Mouse (Mus musculus): ENCODE data around the gene Srrm4. TPM values are rescaled to one million over a fixed set of nuclear protein-coding genes. Genes with fewer than 3 reads are reported as not detected.

Srrm4 gene
- 0.90 and 1.5 TPM in 2 replicates for polyA plus RNA-seq (2015; fragmentation: Nextera tagmentation; extraction: Ambion mirVana)

GRCm38 (mm10) chr5:116591346-116592048 is at the start of gene Srrm4:
TSS of gene Srrm4 (minus strand) at chr5:116591817.
- peaks cover 6% of the 10 kb centered on the region for H3K9me3 ChIP-seq
- H3K27me3 ChIP-seq (replicated peaks): peaks cover 79% of the 10 kb centered on the region
- WGBS: under 1% methylated on average over 53 of the region's 53 CpGs
- peak within 1 kb of the TSS; percentile 35 for H3K4me3 ChIP-seq
- H3K36me3 ChIP-seq: no peaks in the 10 kb centered on the region
- H3K27ac ChIP-seq (replicated peaks): no peak within 1 kb of the TSS
- peak within 1 kb of the TSS; percentile 59 for H3K4me2 ChIP-seq
- ATAC-seq (ENCODE audit: extremely low read depth, insufficient number of reproducible peaks, low FRiP score, low TSS enrichment): no peak
- H3K9ac ChIP-seq: no peak within 1 kb of the TSS
- peaks cover 16% of the 10 kb centered on the region for H3K4me1 ChIP-seq

GRCm38 (mm10) chr5:116592801-116593430 is 1.3 kb upstream of the Srrm4 start:
- Histone ChIP-seq H3K36me3 (no peaks in the 10 kb centered on the region), H3K4me1 (peaks cover 16% of the 10 kb centered on the region), H3K9me3 (peaks cover 6% of the 10 kb centered on the region), H3K27me3 (replicated peaks) (peaks cover 76% of the 10 kb centered on the region), H3K4me2 (peak overlapping the region; percentile 59), H3K9ac (no peak overlapping the region), H3K4me3 (no peak overlapping the region), H3K27ac (replicated peaks) (no peak overlapping the region)
- WGBS: 2% methylated on average over 12 of the region's 12 CpGs
- ATAC-seq (ENCODE audit: extremely low read depth, insufficient number of reproducible peaks, low FRiP score, low TSS enrichment): no peak

GRCm38 (mm10) chr5:116592049-116592800 is 608 bp upstream of the Srrm4 start:
- H3K27ac ChIP-seq (replicated peaks): no peak overlapping the region
- H3K36me3 ChIP-seq: no peaks in the 10 kb centered on the region
- peak overlapping the region; percentile 35 for H3K4me3 ChIP-seq
- H3K4me2 ChIP-seq: peak overlapping the region; percentile 59
- H3K27me3 ChIP-seq (replicated peaks): peaks cover 79% of the 10 kb centered on the region
- H3K9ac ChIP-seq: no peak overlapping the region
- peaks cover 16% of the 10 kb centered on the region for H3K4me1 ChIP-seq
- no peak for ATAC-seq (ENCODE audit: extremely low read depth, insufficient number of reproducible peaks, low FRiP score, low TSS enrichment)
- H3K9me3 ChIP-seq: peaks cover 6% of the 10 kb centered on the region
- 1% methylated on average over 32 of the region's 32 CpGs for WGBS

- H3K9ac ChIP-seq: no peak overlapping the region
- 5% methylated on average over 10 of the region's 10 CpGs for WGBS
- no peaks in the 10 kb centered on the region for H3K36me3 ChIP-seq
- peaks cover 6% of the 10 kb centered on the region for H3K9me3 ChIP-seq
- no peak overlapping the region for H3K4me2 ChIP-seq
- H3K27ac ChIP-seq (replicated peaks): no peak overlapping the region
- H3K27me3 ChIP-seq (replicated peaks): peaks cover 79% of the 10 kb centered on the region
- no peak for ATAC-seq (ENCODE audit: extremely low read depth, insufficient number of reproducible peaks, low FRiP score, low TSS enrichment)
- H3K4me1 ChIP-seq: peaks cover 16% of the 10 kb centered on the region
- no peak overlapping the region for H3K4me3 ChIP-seq
Observed at GRCm38 (mm10) chr5:116590698-116591097, 919 bp downstream of the Srrm4 start.

GRCm38 (mm10) chr5:116589631-116590030 is 2.0 kb downstream of the Srrm4 start:
- 64% methylated on average over 8 of the region's 8 CpGs for WGBS
- Histone ChIP-seq H3K9me3 (peaks cover 6% of the 10 kb centered on the region), H3K27me3 (replicated peaks) (peaks cover 74% of the 10 kb centered on the region)

GRCm38 (mm10) chr5:116588836-116589235 is 2.8 kb downstream of the Srrm4 start:
- Histone ChIP-seq H3K9ac (no peak overlapping the region), H3K27ac (replicated peaks) (no peak overlapping the region), H3K36me3 (no peaks in the 10 kb centered on the region), H3K4me1 (peaks cover 16% of the 10 kb centered on the region), H3K4me3 (no peak overlapping the region), H3K9me3 (peaks cover 6% of the 10 kb centered on the region), H3K27me3 (replicated peaks) (peaks cover 66% of the 10 kb centered on the region), H3K4me2 (no peak overlapping the region)
- no peak for ATAC-seq (ENCODE audit: extremely low read depth, insufficient number of reproducible peaks, low FRiP score, low TSS enrichment)
- WGBS: 55% methylated on average over 10 of the region's 10 CpGs

More at GRCm38 (mm10) chr5:116589631-116590030, 2.0 kb downstream of the Srrm4 start:
- Histone ChIP-seq H3K36me3 (no peaks in the 10 kb centered on the region), H3K9ac (no peak overlapping the region), H3K4me3 (no peak overlapping the region), H3K4me1 (peaks cover 16% of the 10 kb centered on the region), H3K27ac (replicated peaks) (no peak overlapping the region), H3K4me2 (no peak overlapping the region)
- no peak for ATAC-seq (ENCODE audit: extremely low read depth, insufficient number of reproducible peaks, low FRiP score, low TSS enrichment)

GRCm38 (mm10) chr5:116579533-116579932 is 12.1 kb downstream of the Srrm4 start:
- Histone ChIP-seq H3K4me3 (no peak overlapping the region), H3K27ac (replicated peaks) (no peak overlapping the region), H3K9me3 (no peaks in the 10 kb centered on the region), H3K4me1 (no peaks in the 10 kb centered on the region), H3K9ac (no peak overlapping the region), H3K4me2 (no peak overlapping the region), H3K27me3 (replicated peaks) (no peaks in the 10 kb centered on the region), H3K36me3 (no peaks in the 10 kb centered on the region)
- no peak for ATAC-seq (ENCODE audit: extremely low read depth, insufficient number of reproducible peaks, low FRiP score, low TSS enrichment)
- WGBS: 78% methylated on average over 8 of the region's 8 CpGs

- no peaks in the 10 kb centered on the region for H3K4me1 ChIP-seq
- no peak overlapping the region for H3K4me2 ChIP-seq
- no peak overlapping the region for H3K27ac ChIP-seq (replicated peaks)
- no peak overlapping the region for H3K9ac ChIP-seq
- no peaks in the 10 kb centered on the region for H3K9me3 ChIP-seq
- no peak overlapping the region for H3K4me3 ChIP-seq
- ATAC-seq (ENCODE audit: extremely low read depth, insufficient number of reproducible peaks, low FRiP score, low TSS enrichment): no peak
- H3K27me3 ChIP-seq (replicated peaks): peaks cover 12% of the 10 kb centered on the region
- WGBS: 63% methylated on average over 5 of the region's 5 CpGs
- no peaks in the 10 kb centered on the region for H3K36me3 ChIP-seq
Observed at GRCm38 (mm10) chr5:116577082-116577481, 14.5 kb downstream of the Srrm4 start.

- no peaks in the 10 kb centered on the region for H3K9me3 ChIP-seq
- no peaks in the 10 kb centered on the region for H3K36me3 ChIP-seq
- no peak overlapping the region for H3K4me2 ChIP-seq
- H3K4me3 ChIP-seq: no peak overlapping the region
- H3K9ac ChIP-seq: no peak overlapping the region
- ATAC-seq (ENCODE audit: extremely low read depth, insufficient number of reproducible peaks, low FRiP score, low TSS enrichment): no peak
- H3K27me3 ChIP-seq (replicated peaks): peaks cover 29% of the 10 kb centered on the region
- WGBS: 42% methylated on average over 9 of the region's 9 CpGs
- no peak overlapping the region for H3K27ac ChIP-seq (replicated peaks)
- no peaks in the 10 kb centered on the region for H3K4me1 ChIP-seq
Observed at GRCm38 (mm10) chr5:116573307-116573706, 18.3 kb downstream of the Srrm4 start.

GRCm38 (mm10) chr5:116571936-116572335 is 19.7 kb downstream of the Srrm4 start:
- Histone ChIP-seq H3K27me3 (replicated peaks) (peaks cover 29% of the 10 kb centered on the region), H3K9ac (no peak overlapping the region), H3K27ac (replicated peaks) (no peak overlapping the region), H3K36me3 (no peaks in the 10 kb centered on the region), H3K4me2 (no peak overlapping the region), H3K9me3 (no peaks in the 10 kb centered on the region), H3K4me1 (no peaks in the 10 kb centered on the region), H3K4me3 (no peak overlapping the region)
- 77% methylated on average over 1 of the region's 5 CpGs for WGBS
- no peak for ATAC-seq (ENCODE audit: extremely low read depth, insufficient number of reproducible peaks, low FRiP score, low TSS enrichment)

- 14% methylated on average over 22 of the region's 22 CpGs for WGBS
- Histone ChIP-seq H3K9ac (no peak overlapping the region), H3K4me3 (no peak overlapping the region), H3K4me2 (no peak overlapping the region), H3K9me3 (no peaks in the 10 kb centered on the region), H3K27me3 (replicated peaks) (peaks cover 29% of the 10 kb centered on the region), H3K4me1 (no peaks in the 10 kb centered on the region), H3K27ac (replicated peaks) (no peak overlapping the region), H3K36me3 (no peaks in the 10 kb centered on the region)
- no peak; the same call in 1 of the 2 replicates for ATAC-seq (ENCODE audit: extremely low read depth, insufficient number of reproducible peaks, low FRiP score, low TSS enrichment)
Observed at GRCm38 (mm10) chr5:116571232-116571861, 20.3 kb downstream of the Srrm4 start.

Measured in heart, embryonic 13.5 days (tissue).